Mouse (Mus musculus) liver (tissue): ENCODE data around the gene Piezo1.
A peak's percentile ranks its signal among the peaks of the same experiment; 100 is the strongest.
"Not testable (repeated sequence)": the region's sequence is repeated elsewhere in the genome, so short reads cannot be mapped to it uniquely, and the experiment has no call there.

Experiments used
- DNase-seq: peaks from one replicate; pipeline ENCODE4 v3.0.0-alpha.2; 2020; ENCODE audit warnings: mixed read lengths

Gene Piezo1

GRCm38 (mm10) chr8:122551265-122552051, at the start of gene Piezo1:
TSS of gene Piezo1 (minus strand) at chr8:122551329.
- peak; percentile 93 for DNase-seq

- DNase-seq: no peak
These were observed 49.5 kb upstream of the Piezo1 start for GRCm38 (mm10) chr8:122600666-122601065.

GRCm38 (mm10) chr8:122596031-122596430, 44.9 kb upstream of the Piezo1 start:
- no peak for DNase-seq

DNA sequence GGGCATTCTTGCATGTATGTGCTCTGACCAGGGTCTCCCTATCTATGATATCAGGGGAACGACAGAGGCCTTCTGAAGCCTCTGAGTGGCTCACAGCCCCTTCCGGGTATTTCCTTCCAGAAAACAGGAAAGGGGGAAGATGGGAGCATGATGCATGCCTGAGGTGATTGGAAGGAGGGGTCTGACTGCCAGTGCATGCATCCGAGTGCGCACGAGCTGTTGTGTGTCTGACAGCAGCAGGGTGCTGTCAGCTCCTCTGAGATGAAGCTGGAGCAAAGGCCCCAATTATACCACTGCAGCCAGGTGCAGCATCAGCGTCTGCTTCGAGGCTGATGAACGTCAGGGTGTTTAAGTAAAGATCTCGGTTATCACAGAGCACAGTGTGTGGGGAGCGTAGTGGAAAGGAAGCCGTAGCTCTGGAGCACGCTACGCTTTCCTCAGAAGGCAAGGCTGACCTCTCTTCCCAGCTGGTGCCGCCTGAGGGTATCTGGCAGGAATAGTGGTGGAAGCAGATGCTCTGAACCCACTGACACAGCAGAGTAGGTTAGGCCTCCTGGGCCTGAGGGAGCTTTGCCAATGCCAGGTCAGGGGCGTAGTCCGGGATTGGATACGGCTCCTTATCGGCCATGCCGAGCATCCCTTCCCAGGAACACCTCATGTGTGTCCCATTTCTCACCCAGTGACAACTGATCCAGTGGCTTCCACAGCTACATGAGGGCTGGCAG, 42.8 kb upstream of the Piezo1 start:
- DNase-seq: no peak

DNA sequence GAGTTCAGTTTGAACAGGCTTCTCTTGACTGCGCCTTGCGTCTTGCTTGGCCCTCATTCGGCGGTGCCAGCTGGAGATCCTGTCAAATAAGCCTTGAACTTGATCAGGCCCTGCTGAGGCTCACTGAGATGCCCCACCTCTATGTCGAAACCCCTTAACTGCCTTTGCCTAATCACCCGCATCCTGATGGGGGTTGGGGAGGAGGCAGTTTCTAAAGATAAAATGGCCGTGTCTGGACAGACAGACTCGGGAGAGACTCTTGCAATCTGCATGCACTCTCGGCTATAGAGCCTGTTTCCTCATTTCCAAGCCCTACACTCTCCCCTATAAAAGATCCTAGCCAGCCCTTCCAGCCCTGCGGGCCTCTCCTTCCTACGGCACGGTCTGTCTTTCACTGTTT, 42.1 kb upstream of the Piezo1 start:
- DNase-seq: no peak

DNA sequence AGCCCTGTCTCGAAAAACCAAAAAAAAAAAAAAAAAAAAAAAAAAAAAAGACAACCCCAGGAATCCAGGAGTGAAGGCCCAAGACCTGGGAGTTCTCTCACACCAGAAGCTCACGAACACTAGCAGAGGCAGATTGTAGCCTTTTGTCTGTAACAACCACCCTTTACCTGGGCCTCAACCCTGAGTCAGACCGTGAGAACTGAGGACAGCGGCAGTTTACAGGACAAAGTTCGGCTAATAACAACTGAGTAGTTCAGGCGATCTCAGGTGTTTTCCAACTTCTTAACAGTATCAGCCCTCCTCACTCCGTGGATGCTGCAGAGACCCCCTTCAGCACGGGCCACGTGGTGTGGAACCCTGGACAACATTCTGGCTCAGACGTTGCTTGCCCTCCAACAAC, 35.6 kb upstream of the Piezo1 start:
- no peak for DNase-seq

DNA sequence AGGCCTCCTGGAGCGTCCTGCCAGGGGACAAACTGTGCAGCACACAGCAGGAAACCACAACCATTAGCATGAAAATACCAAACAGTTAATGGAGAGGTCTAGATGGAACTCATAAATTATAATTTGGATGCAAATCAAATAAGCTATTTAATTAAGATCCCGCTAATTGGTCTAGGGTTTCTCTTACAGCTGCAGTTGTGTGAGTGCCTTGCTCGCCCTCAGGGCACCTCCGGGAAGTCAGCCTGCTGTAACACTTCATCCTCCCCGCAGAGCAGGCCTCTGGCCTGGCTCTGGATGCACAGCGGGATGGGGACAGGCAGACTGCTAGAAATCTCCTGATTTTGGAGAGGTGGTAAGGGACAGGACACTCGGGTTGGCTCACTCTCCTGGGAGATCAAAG, 35.0 kb upstream of the Piezo1 start:
- no peak for DNase-seq

GRCm38 (mm10) chr8:122585411-122585891, 34.3 kb upstream of the Piezo1 start:
- DNase-seq: no peak

- no peak for DNase-seq
These were observed 33.9 kb upstream of the Piezo1 start for GRCm38 (mm10) chr8:122584981-122585380.

GRCm38 (mm10) chr8:122580926-122581325, 29.8 kb upstream of the Piezo1 start:
- no peak for DNase-seq

GRCm38 (mm10) chr8:122579196-122579595, 28.1 kb upstream of the Piezo1 start:
- DNase-seq: no peak

DNA sequence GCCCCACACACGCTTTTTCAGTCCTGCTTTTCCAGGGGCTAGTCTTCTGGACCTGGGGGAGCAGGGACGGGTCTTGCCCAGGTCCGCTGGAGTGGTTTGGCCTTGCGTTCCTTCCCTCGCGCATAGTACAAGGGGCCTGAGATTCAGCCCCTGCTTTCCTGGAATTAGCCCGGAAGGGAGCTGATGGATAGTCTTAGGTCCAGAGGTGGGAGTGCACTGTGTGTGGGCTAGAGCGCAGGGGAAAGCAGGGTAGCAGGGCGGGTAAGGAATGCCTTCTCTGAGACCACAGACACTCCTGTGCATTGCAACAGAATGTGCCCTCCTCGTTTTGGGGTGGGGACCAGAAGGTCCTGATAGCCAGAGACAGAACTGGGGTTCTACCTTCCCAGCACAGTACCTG, 26.0 kb upstream of the Piezo1 start:
- no peak for DNase-seq

DNA sequence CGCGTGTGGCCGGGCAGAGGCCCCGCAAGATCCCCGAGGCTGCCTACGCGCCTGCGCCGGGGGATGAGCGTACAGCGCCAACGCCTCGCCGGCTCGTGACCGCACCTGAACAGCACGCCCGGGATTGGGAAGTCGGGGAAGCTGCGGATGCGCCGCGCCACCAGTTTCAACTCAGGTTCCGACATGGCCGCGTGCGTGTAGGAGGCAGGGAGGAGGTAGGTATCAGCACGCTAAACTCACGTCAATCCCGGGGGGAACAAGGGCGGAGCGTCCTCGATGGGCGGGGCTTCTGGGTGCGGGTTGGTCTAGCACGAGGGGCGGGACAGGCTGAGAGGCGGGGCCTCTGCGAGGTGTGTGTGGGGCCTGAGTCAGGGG, 25.5 kb upstream of the Piezo1 start, which contains the start of gene Aprt:
Gene Aprt, minus strand, starts transcription at position 262 of the 375 bp plus-strand sequence.
- peak; percentile 98 for DNase-seq

DNA sequence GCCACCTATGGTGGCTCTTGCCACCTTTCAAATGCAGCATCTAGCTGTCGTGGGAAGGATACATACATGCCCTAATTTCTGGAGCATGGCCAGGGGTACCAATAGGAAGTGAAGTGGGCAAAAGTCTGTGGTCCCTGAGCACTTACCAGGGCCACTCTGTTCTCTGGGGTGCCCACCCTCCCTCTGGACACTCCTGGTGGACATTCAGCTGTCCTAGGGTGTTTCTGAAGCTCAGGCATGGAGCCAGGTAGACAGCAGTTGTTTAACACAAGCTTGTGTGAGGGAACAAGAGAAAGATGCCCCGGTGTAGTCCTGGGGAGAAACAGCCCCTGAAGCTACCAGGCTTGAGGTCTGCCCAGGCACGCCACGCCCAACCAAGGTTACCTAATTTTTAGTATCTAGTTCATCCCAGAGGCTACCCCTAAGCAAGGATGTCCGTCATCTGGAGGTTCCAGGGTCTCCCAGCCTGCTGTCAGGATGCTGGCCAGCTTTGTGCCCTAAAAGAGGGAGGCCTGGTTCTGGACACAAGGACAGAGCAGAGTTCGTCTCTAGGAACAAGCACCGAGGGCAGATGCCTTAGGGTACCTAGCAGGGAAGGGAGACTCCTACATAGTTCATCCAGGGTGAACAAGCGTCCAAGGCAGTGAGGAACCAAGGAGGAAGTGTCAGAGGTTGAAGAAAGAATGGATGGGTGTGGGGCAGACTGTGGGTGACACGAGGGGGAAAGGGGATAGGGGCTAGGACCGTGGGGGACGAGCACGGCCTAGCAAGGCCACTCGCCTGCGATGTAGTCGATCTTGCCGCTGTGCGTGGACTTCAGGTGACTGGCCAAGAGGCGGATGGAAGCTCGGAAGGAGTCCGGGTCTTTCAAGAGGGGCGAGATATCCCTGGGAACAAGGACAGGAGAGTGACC, 24.9 kb upstream of the Piezo1 start:
- no peak for DNase-seq

DNA sequence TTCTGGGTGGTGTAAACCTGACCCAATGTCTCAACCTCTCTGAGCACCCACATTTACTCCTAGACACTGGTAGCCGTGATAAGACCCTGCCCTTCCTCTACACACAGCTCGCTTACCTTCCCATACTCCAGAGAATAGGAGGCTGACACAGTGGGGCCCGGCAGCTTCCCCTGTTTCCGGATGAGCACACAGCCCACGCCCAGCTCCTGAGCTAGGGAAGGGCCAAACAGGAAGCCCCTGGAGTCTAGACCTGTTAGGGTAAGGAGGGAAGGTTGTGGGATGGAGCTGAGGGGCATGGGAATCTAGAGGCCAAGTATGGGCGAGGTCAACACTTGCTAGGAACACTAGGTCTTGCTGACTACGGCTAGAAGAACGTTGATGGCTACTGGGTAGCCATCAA, 24.2 kb upstream of the Piezo1 start:
- DNase-seq: no peak

DNA sequence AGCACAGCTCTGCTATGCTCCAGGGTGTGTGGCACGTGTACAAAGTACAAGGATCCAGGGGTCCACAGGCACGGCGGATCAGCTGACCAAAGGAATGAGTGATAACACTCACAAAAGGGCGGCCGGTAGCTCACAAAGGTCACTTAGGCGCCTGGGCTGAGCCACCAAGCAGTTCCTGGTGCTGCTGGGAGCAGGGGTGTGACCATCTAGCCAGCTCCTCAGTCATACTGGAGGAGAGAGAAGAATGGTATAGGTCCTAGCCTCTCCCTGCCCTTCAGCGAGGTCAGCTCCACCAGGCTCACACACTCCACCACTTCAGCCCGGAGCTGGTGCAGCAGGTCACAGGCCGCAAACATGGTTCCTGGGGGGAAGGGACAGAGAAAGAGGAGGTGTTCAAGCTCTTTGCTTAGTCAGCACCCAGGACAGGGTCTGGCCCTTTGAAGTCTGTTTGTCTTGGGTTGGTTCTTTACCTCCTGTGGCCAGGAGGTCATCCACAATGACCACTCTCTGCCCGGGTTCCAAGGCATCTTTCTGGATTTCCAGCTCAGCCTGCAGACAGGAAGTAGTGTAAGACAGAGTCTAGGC, 23.6 kb upstream of the Piezo1 start:
- DNase-seq: peak; percentile 58

DNA sequence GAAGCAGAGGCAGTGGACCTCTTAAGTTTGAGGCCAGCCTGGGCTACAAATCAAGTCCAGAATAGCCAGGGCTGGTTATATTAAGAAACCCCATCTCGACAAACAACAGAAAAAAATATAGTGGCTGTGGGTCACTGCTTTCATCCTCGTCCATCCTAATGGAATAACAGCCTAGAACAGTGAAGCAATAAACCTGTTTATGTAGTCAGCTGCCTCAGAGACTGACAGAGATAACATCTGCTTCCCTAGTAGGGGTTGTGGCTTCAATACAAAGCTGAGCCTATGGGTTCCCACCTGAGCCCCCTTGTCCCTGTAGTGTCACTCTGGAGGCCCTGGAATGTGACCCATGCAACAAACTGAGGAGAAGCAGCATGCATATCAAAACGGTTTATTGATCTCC, 23.1 kb upstream of the Piezo1 start:
- DNase-seq: no peak

- peak; percentile 29 for DNase-seq
These were observed 22.4 kb upstream of the Piezo1 start for GRCm38 (mm10) chr8:122573577-122573976.

DNA sequence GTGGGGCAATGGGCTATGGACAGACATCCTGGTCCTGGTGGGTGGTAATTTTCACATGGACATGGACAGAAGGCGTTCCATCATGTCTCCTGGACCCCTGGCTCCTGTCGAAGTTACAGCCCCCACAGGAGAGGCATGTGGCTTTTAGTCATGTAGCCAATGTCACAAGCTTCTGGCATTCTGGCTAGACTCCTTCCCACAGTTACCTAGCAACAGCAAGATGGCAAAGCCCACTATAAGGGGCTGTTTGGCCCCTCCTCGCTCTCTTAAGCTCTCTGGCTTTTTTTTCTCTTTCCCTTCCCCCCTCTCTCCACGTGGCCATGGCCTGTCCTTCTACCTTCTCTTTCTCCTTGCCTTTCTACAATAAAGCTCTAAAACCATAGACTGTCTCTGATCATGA, 22.0 kb upstream of the Piezo1 start:
- DNase-seq: not testable (repeated sequence)

GRCm38 (mm10) chr8:122572751-122573150, 21.6 kb upstream of the Piezo1 start:
- DNase-seq: no peak

- no peak for DNase-seq
These were observed 20.7 kb upstream of the Piezo1 start for GRCm38 (mm10) chr8:122571750-122572267.

GRCm38 (mm10) chr8:122571153-122571552, 20.0 kb upstream of the Piezo1 start:
- no peak for DNase-seq
